Mouse (Mus musculus): ENCODE measurements at regions not wholly inside any gene's neighbourhood (a gene's known extent, or its start where the extent isn't known, plus 50 kb on each side); places are given as distances from the start of the nearest gene placed in this dataset.
A peak's percentile ranks its signal among the peaks of the same experiment; 100 is the strongest.
"Not testable (repeated sequence)": the region's sequence is repeated elsewhere in the genome, so short reads cannot be mapped to it uniquely, and the experiment has no call there.

DNA sequence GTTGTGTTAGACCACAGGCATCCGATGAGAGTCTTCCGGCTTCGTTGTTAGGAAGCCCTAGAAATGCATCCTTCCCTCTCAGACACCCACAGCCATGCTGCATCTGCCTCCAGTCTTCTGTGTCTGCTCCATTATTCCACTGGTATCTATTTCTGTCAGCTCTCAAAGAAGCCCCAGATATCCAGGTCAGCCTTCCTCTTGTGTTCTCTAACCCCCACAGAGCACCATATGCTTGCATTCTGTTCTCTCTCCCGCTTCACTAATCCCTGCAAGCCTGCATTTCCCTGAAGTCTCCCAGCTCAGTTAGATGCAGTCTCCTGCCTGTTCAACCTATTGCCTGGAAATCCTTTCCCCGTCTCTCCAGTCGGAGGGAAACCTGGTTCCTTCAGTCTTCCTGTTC lies 53.6 kb upstream of the Wdfy3 start:
- 70% methylated on average over 6 of the region's 6 CpGs for WGBS
- H3K9ac ChIP-seq (ENCODE audit: low read length) = no peak overlapping the region
- no peak overlapping the region for H3K4me2 ChIP-seq (ENCODE audit: low read length)
- H3K36me3 ChIP-seq (ENCODE audit: control insufficient read depth, insufficient read depth, low read length) = no peaks in the 10 kb centered on the region
- H3K4me3 ChIP-seq (ENCODE audit: low read depth, low read length) = no peak overlapping the region
- no peaks in the 10 kb centered on the region for H3K9me3 ChIP-seq (ENCODE audit: control insufficient read depth, low read length)
- ATAC-seq (replicated peaks; ENCODE audit: low FRiP score, low TSS enrichment, low read depth) (no peak), DNase-seq (ENCODE audit: low spot score) (no peak)
- H3K27me3 ChIP-seq (replicated peaks; ENCODE audit: control insufficient read depth, insufficient read depth, low read length) = no peaks in the 10 kb centered on the region
- H3K4me1 ChIP-seq (replicated peaks; ENCODE audit: control insufficient read depth, insufficient read depth, low read length) = no peaks in the 10 kb centered on the region
- H3K27ac ChIP-seq (ENCODE audit: low read depth) = no peak overlapping the region

DNA sequence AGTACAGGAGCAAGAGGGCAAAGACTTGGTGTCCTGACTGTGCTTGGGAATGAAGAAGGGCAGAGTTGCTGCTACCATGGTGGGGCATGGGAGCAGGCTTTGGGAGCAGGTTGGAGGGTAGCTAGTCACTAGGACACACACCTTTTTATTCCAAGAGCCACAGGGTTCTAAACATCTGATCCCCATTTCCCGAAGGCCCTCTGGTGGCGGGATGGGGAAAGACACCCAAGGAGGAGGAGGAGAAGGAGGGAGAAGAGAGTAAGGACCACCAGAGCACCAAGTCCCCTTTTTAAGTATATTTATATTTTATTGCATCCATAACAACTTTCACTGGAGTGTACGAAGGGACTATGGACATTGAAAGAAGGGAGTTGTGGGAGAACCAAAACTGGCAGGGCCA lies 57.0 kb upstream of the Wdfy3 start:
- H3K4me1 ChIP-seq (replicated peaks; ENCODE audit: control insufficient read depth, insufficient read depth, low read length) = no peaks in the 10 kb centered on the region
- 13% methylated on average over 3 of the region's 3 CpGs for WGBS
- no peak for ATAC-seq (replicated peaks; ENCODE audit: low FRiP score, low TSS enrichment, low read depth)

DNA sequence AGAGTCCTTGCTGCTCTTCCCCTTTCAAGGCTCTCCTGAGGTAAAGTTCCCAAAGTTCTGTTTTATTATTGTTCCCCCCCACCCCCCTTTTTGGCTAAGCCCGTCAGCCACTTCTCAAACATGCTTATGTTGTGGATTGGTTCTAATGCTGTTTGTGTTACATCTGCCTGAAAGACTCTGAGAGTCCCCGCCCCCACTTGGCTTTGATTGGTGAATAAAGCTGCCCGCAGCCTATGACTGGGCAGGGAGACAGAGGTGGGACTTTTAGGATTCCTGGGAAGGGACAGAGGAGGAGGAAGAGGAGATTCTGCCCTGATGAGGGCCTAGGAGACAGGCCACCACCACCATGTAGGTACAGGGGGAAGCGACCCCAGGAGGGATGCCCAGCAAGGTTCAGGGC lies 78.3 kb upstream of the Wdfy3 start:
- H3K9ac ChIP-seq (ENCODE audit: low read length) = no peak overlapping the region
- no peak overlapping the region for H3K4me3 ChIP-seq (ENCODE audit: low read depth, low read length)
- ATAC-seq (replicated peaks; ENCODE audit: low FRiP score, low TSS enrichment, low read depth) (no peak), DNase-seq (ENCODE audit: low spot score) (no peak)
- H3K9me3 ChIP-seq (ENCODE audit: control insufficient read depth, low read length) = no peaks in the 10 kb centered on the region
- H3K27ac ChIP-seq (ENCODE audit: low read depth) = no peak overlapping the region
- no peaks in the 10 kb centered on the region for H3K36me3 ChIP-seq (ENCODE audit: control insufficient read depth, insufficient read depth, low read length)
- 77% methylated on average over 4 of the region's 4 CpGs for WGBS
- H3K4me2 ChIP-seq (ENCODE audit: low read length) = no peak overlapping the region
- no peaks in the 10 kb centered on the region for H3K4me1 ChIP-seq (replicated peaks; ENCODE audit: control insufficient read depth, insufficient read depth, low read length)
- H3K27me3 ChIP-seq (replicated peaks; ENCODE audit: control insufficient read depth, insufficient read depth, low read length) = no peaks in the 10 kb centered on the region

More for the DNA sequence above, 57.0 kb upstream of the Wdfy3 start:
- no peaks in the 10 kb centered on the region for H3K9me3 ChIP-seq (ENCODE audit: control insufficient read depth, low read length)
- H3K4me3 ChIP-seq (ENCODE audit: low read depth, low read length) = no peak overlapping the region
- peak; percentile 73 for DNase-seq (ENCODE audit: low spot score)
- H3K27ac ChIP-seq (ENCODE audit: low read depth) = no peak overlapping the region
- H3K36me3 ChIP-seq (ENCODE audit: control insufficient read depth, insufficient read depth, low read length) = no peaks in the 10 kb centered on the region
- no peak overlapping the region for H3K9ac ChIP-seq (ENCODE audit: low read length)
- no peak overlapping the region for H3K4me2 ChIP-seq (ENCODE audit: low read length)
- no peaks in the 10 kb centered on the region for H3K27me3 ChIP-seq (replicated peaks; ENCODE audit: control insufficient read depth, insufficient read depth, low read length)

DNA sequence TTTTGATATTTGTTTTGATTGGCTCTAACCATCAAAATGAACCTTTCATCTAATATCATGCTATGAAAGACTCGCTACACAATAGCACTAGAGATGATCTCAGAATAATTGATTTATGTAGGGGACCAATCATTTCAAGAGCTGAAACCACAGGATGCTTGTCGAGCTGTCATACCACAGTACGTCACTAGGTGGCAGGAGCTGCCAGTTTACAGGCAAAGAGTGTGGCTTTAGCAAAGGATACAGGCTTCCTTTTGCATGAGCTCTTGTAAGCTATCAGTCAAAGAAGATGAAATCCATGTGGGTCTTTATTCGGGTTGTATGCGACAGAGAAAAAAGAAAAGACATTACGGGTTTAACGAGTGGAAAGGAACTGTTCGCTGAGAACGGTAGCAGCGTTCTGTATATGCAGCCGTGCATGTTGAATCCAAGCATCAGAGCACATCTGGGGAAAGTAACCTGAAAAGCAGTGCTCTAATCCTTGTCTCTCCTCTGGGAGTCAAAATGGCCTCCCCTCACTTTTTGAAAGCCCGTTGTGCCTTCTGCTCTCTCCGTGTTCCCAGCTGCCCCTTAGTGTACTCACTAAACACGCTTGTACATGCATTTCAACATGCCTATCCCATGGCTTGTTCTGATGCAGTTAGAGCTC lies 79.9 kb upstream of the Wdfy3 start:
- ATAC-seq (replicated peaks; ENCODE audit: low FRiP score, low TSS enrichment, low read depth) (0 out of 2 replicates have a peak, but pooled peaks have one; percentile 55), DNase-seq (ENCODE audit: low spot score) (peak; percentile 91)
- Histone ChIP-seq H3K9me3 (ENCODE audit: control insufficient read depth, low read length) (no peaks in the 10 kb centered on the region), H3K4me3 (ENCODE audit: low read depth, low read length) (no peak overlapping the region), H3K4me2 (ENCODE audit: low read length) (no peak overlapping the region), H3K9ac (ENCODE audit: low read length) (no peak overlapping the region), H3K27me3 (replicated peaks; ENCODE audit: control insufficient read depth, insufficient read depth, low read length) (no peaks in the 10 kb centered on the region), H3K27ac (ENCODE audit: low read depth) (no peak overlapping the region), H3K36me3 (ENCODE audit: control insufficient read depth, insufficient read depth, low read length) (no peaks in the 10 kb centered on the region), H3K4me1 (replicated peaks; ENCODE audit: control insufficient read depth, insufficient read depth, low read length) (no peaks in the 10 kb centered on the region)
- WGBS = 42% methylated on average over 14 of the region's 14 CpGs

DNA sequence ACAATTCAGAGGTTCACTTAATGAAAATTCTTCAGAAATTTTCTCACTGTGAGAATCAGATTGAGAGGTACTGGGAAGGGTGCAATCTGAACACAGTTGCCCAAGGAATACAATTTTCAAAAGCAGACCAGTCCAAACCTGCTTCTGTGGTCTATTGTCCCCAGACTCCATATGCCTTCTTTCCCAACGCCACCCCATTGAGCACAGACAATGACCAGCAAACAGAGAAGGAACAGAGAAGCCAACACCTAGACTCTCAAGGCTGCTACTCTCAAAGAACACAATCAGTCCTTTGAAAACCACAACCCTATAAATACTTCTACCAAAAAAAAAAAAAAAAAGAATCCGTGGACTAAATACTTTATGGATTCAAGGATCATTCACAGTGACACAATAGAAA lies 89.9 kb upstream of the Wdfy3 start:
- WGBS = 64% methylated on average over 2 of the region's 2 CpGs
- Histone ChIP-seq H3K9me3 (ENCODE audit: control insufficient read depth, low read length) (no peaks in the 10 kb centered on the region), H3K4me2 (ENCODE audit: low read length) (no peak overlapping the region), H3K9ac (ENCODE audit: low read length) (no peak overlapping the region), H3K36me3 (ENCODE audit: control insufficient read depth, insufficient read depth, low read length) (no peaks in the 10 kb centered on the region), H3K4me1 (replicated peaks; ENCODE audit: control insufficient read depth, insufficient read depth, low read length) (no peaks in the 10 kb centered on the region), H3K27ac (ENCODE audit: low read depth) (no peak overlapping the region), H3K4me3 (ENCODE audit: low read depth, low read length) (no peak overlapping the region), H3K27me3 (replicated peaks; ENCODE audit: control insufficient read depth, insufficient read depth, low read length) (no peaks in the 10 kb centered on the region)
- no peak for ATAC-seq (replicated peaks; ENCODE audit: low FRiP score, low TSS enrichment, low read depth)
- DNase-seq (ENCODE audit: low spot score) = no peak

DNA sequence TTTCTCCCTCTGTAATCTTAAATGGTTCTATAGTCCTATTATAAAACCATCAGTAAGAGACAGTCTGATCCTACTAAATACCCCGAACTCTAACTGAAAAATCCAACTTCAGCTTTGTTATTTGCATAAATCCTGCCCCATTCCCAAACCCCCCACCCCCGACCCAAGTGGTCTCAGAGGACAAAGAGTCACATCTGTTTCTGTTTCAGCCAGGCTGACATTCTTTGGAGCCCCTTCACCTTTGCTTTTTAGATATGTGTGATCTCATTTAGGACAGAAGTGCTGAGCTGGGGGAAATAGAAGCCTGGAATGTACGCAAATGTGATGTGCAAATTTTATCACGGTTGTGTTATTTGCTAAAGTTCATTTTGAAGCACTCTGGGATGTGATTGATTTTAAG lies 98.3 kb upstream of the Wdfy3 start:
- no peak for ATAC-seq (replicated peaks; ENCODE audit: low FRiP score, low TSS enrichment, low read depth)
- H3K4me1 ChIP-seq (replicated peaks; ENCODE audit: control insufficient read depth, insufficient read depth, low read length) = no peaks in the 10 kb centered on the region
- no peak overlapping the region for H3K9ac ChIP-seq (ENCODE audit: low read length)
- H3K27me3 ChIP-seq (replicated peaks; ENCODE audit: control insufficient read depth, insufficient read depth, low read length) = no peaks in the 10 kb centered on the region
- no peak overlapping the region for H3K27ac ChIP-seq (ENCODE audit: low read depth)
- DNase-seq (ENCODE audit: low spot score) = no peak
- 42% methylated on average over 4 of the region's 4 CpGs for WGBS
- H3K4me2 ChIP-seq (ENCODE audit: low read length) = no peak overlapping the region
- no peaks in the 10 kb centered on the region for H3K9me3 ChIP-seq (ENCODE audit: control insufficient read depth, low read length)
- H3K36me3 ChIP-seq (ENCODE audit: control insufficient read depth, insufficient read depth, low read length) = no peaks in the 10 kb centered on the region
- no peak overlapping the region for H3K4me3 ChIP-seq (ENCODE audit: low read depth, low read length)

DNA sequence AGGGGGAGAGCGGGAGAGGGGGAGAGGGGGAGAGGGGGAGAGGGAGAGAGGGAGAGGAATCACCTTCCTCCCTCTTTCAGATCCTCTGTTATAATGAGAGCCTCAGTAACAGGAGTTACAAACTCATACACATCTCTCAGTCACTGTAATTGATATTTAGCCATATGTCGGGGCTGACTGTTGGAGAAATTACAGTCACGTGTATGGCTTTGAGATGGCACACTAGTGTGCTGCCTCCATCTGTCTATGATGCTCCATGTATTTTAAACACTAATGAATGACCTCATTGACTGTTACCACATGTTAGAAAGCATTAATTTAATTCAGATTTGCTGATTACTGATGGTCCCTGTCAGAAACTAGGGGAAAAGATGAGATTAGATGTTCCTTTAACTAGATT lies 102.1 kb upstream of the Wdfy3 start:
- H3K9ac ChIP-seq (ENCODE audit: low read length) = no peak overlapping the region
- H3K4me2 ChIP-seq (ENCODE audit: low read length) = no peak overlapping the region
- H3K9me3 ChIP-seq (ENCODE audit: control insufficient read depth, low read length) = no peaks in the 10 kb centered on the region
- no peak for ATAC-seq (replicated peaks; ENCODE audit: low FRiP score, low TSS enrichment, low read depth)
- WGBS = 75% methylated on average over 2 of the region's 3 CpGs
- no peaks in the 10 kb centered on the region for H3K36me3 ChIP-seq (ENCODE audit: control insufficient read depth, insufficient read depth, low read length)
- no peak for DNase-seq (ENCODE audit: low spot score)
- H3K27ac ChIP-seq (ENCODE audit: low read depth) = no peak overlapping the region
- no peak overlapping the region for H3K4me3 ChIP-seq (ENCODE audit: low read depth, low read length)
- H3K27me3 ChIP-seq (replicated peaks; ENCODE audit: control insufficient read depth, insufficient read depth, low read length) = no peaks in the 10 kb centered on the region
- H3K4me1 ChIP-seq (replicated peaks; ENCODE audit: control insufficient read depth, insufficient read depth, low read length) = no peaks in the 10 kb centered on the region

DNA sequence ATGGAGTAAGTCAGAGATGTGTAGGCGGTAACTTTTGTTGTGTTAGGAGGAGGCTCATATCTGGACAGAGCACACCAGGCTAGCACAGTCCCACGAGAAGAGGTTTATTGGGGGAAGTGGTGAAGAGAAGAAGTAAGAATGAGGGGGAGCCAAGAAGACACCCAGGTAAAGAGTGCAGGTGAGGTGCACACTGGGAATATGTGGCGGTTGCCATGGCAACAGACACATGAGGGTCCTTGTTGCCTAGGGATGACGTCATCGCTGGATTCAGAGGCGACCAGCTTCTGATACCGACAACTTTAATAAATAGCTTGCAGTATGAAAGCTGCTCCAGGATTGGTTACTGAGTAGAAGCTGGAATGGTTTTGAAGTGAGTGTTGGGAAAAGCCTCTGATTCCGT lies 110.5 kb upstream of the Wdfy3 start:
- Histone ChIP-seq H3K9ac (ENCODE audit: low read length) (no peak overlapping the region), H3K36me3 (ENCODE audit: control insufficient read depth, insufficient read depth, low read length) (no peaks in the 10 kb centered on the region), H3K9me3 (ENCODE audit: control insufficient read depth, low read length) (no peaks in the 10 kb centered on the region), H3K27me3 (replicated peaks; ENCODE audit: control insufficient read depth, insufficient read depth, low read length) (no peaks in the 10 kb centered on the region), H3K27ac (ENCODE audit: low read depth) (no peak overlapping the region), H3K4me2 (ENCODE audit: low read length) (no peak overlapping the region), H3K4me3 (ENCODE audit: low read depth, low read length) (no peak overlapping the region), H3K4me1 (replicated peaks; ENCODE audit: control insufficient read depth, insufficient read depth, low read length) (no peaks in the 10 kb centered on the region)
- ATAC-seq (replicated peaks; ENCODE audit: low FRiP score, low TSS enrichment, low read depth) (no peak), DNase-seq (ENCODE audit: low spot score) (no peak)
- 87% methylated on average over 8 of the region's 8 CpGs for WGBS

DNA sequence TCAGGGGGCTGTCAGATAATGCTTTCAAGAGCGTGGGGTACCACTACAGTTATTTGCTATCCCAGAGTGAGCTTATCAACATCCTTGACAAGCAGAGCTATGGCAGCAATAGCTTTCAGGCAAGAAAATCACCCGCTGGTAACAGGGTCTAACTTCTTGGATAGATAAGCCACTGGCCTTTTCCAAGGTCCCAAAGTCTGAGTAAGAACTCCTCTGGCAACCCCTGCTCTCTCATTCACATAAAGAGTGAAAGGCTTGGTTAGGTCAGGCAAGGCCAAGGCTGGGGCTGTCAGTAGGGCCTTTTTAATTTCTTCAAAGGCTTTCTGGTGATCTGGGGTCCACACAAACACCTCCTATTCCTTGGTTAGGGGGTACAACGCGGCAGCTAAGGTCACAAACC lies 119.2 kb upstream of the Wdfy3 start:
- H3K9ac ChIP-seq (ENCODE audit: low read length); H3K9me3 ChIP-seq (ENCODE audit: control insufficient read depth, low read length); H3K4me3 ChIP-seq (ENCODE audit: low read depth, low read length); H3K36me3 ChIP-seq (ENCODE audit: control insufficient read depth, insufficient read depth, low read length); H3K27ac ChIP-seq (ENCODE audit: low read depth); H3K4me2 ChIP-seq (ENCODE audit: low read length); DNase-seq (ENCODE audit: low spot score); H3K4me1 ChIP-seq (replicated peaks; ENCODE audit: control insufficient read depth, insufficient read depth, low read length); H3K27me3 ChIP-seq (replicated peaks; ENCODE audit: control insufficient read depth, insufficient read depth, low read length); ATAC-seq (replicated peaks; ENCODE audit: low FRiP score, low TSS enrichment, low read depth): not testable (repeated sequence)
- WGBS = 81% methylated on average over 4 of the region's 4 CpGs

All from intestine, embryonic 14.5 days (tissue).